Mouse (Mus musculus) hindbrain, embryonic 13.5 days (tissue): ENCODE measurements around the gene Cpsf6. TPM values are rescaled to one million over a fixed set of nuclear protein-coding genes. Genes with fewer than 3 reads are reported as not detected.

ENCODE experiments used
- ATAC-seq: fragments of 200-750 bp; cut with Nextera tagmentation; 2 replicates; pipeline ENCODE4 v1.8.0; 2017; ENCODE audit warnings: moderate TSS enrichment; ENCODE audit not compliant: low FRiP score
- H3K27ac ChIP-seq: fragments of 300-500 bp; sonication (generic); 2 replicates; pipeline ENCODE4 v1.5.1; 2015; ENCODE audit warnings: inconsistent platforms, mild to moderate bottlenecking, moderate library complexity
- H3K27me3 ChIP-seq: fragments of 300-500 bp; sonication (generic); 2 replicates; pipeline ENCODE4 v1.6.1; 2015; ENCODE audit warnings: mild to moderate bottlenecking, inconsistent platforms
- H3K36me3 ChIP-seq: fragments of 300-500 bp; sonication (generic); 2 replicates; pipeline ENCODE4 v1.6.1; 2015; ENCODE audit warnings: mild to moderate bottlenecking, inconsistent platforms
- H3K4me1 ChIP-seq: fragments of 300-500 bp; sonication (generic); replicated peaks from 2 replicates; pipeline ENCODE4 v1.6.1; 2015; ENCODE audit warnings: inconsistent platforms
- H3K4me2 ChIP-seq: fragments of 300-500 bp; sonication (generic); 2 replicates; pipeline ENCODE4 v1.6.1; 2015; ENCODE audit warnings: inconsistent platforms, mild to moderate bottlenecking, moderate library complexity
- H3K4me3 ChIP-seq: fragments of 300-500 bp; sonication (generic); 2 replicates; pipeline ENCODE4 v1.5.1; 2015; ENCODE audit warnings: mild to moderate bottlenecking, inconsistent platforms
- H3K9ac ChIP-seq: fragments of 300-500 bp; sonication (generic); 2 replicates; pipeline ENCODE4 v1.6.1; 2015; ENCODE audit warnings: mild to moderate bottlenecking, inconsistent platforms
- H3K9me3 ChIP-seq: fragments of 300-500 bp; sonication (generic); 2 replicates; pipeline ENCODE4 v1.6.1; 2016; ENCODE audit warnings: inconsistent platforms
- WGBS: fragments of 180-500 bp; shearing (Covaris S2); methylation state at CpG from one replicate; pipeline ENCODE4 v1.1.7; 2015; 5-methylcytosine and 5-hydroxymethylcytosine counted together
- polyA plus RNA-seq: library from polyadenylated mRNA; unstranded; fragments of >200 nt; fragmentation: Nextera tagmentation; extraction: Ambion mirVana; gene quantifications from 2 replicates; pipeline ENCODE4 v1.2.1, GENCODE M21; 2015

Gene Cpsf6
- polyA plus RNA-seq, 1 experiment from 2014 or later = 179 TPM

DNA sequence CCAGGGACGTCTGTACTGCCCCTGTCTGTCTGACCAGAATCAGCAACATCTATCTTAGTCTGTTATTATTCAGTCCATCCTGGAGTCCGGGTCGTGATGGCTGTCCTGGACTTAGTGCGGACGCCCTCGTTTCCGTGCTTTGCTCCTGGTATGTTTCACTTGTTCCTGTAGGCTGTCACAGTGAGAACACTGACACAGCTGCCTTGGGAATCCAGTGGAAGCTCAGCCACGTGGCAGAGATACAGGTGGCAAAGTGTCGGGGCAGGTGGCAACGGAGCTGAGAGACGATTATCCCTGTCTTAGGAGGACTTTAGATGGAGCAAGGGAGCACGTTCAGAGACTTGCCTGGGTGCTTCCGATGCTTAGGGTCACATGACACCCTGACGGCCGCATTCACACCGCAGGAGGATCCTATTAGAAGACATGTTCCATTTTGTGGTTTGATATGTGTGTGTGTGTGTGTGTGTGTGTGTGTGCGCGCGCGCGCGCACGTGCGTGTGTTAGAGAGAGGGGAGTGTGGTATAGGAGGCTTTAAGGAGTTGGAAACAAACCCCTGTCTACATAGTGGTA, 38.9 kb upstream of the Cpsf6 start:
- Histone ChIP-seq H3K36me3 (no peaks in the 10 kb centered on the region), H3K27ac (peak overlapping the region; percentile 72; the same call in 1 of the 2 replicates), H3K27me3 (0 out of 2 replicates have a peak, but pooled peaks cover 4% of the 10 kb centered on the region), H3K4me3 (peak overlapping the region; percentile 28), H3K4me2 (peak overlapping the region; percentile 57), H3K9me3 (no peaks in the 10 kb centered on the region), H3K4me1 (peaks cover 28% of the 10 kb centered on the region), H3K9ac (peak overlapping the region; percentile 35; the same call in 1 of the 2 replicates)
- WGBS = 51% methylated on average over 24 of the region's 24 CpGs
- ATAC-seq = peak; percentile 30; the same call in 1 of the 2 replicates

DNA sequence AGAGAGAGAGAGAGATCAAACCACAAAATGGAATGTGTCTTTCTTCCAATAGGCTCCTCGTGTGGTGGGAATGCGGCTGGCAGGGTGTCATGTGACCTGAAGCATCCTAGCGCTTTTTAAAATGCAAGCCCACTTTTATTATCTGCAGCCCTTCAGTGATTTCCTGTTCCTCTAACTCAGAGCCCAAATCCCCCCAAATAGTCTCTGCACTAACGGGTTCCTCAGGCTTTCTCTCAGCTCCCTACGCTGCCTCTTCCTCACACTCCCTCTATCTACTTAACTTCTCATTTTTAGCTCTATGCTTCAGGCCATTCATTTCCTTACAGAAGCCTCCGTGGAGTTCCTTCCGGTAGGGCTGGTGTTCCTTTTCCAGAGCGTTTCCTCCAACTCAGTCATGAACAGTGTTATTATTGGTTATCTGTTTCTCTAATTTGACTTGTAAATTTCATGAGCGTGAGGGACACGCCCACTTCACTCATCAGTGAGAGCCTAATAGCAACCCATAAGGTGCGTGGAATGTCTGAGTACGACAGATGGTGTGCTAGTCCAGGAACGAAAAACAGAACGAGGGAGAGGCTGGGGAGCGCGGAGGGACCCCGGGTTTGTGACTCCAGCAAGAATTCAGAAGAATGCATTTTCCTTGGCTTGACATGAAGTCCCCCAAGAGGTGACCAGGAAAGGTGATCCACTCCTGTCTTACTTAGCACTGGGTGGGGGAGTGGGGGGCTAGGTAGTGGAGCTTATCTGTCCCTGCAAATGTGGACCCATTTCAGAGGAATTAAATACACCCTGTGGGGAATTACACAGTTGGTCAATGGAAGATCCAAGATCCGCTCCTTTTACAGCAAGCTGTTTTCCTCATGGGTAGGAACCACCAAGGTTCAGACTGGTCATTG, 38.2 kb upstream of the Cpsf6 start:
- WGBS = 19% methylated on average over 18 of the region's 18 CpGs
- Histone ChIP-seq H3K9ac (peak overlapping the region; percentile 49; the same call in 1 of the 2 replicates), H3K36me3 (no peaks in the 10 kb centered on the region), H3K4me2 (peak overlapping the region; percentile 57), H3K4me3 (peak overlapping the region; percentile 28), H3K4me1 (peaks cover 34% of the 10 kb centered on the region), H3K27me3 (0 out of 2 replicates have a peak, but pooled peaks cover 4% of the 10 kb centered on the region), H3K27ac (peak overlapping the region; percentile 72), H3K9me3 (no peaks in the 10 kb centered on the region)
- peak; percentile 65 for ATAC-seq

DNA sequence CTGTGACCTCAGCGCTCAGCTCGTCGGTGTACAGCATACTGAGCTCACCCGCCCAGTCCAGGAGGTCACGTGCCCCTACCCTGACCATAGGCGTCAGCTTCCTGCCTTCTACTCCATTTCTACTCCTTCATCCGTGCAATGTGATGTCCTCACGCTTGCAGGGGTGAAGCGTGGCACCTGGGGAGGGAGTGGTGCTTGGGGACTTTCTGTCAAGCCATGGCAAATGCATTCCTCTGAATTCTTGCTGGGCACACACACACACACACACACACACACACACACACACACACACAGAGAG, 37.6 kb upstream of the Cpsf6 start:
- Histone ChIP-seq H3K27ac (peak overlapping the region; percentile 72), H3K4me2 (peak overlapping the region; percentile 57), H3K4me1 (peaks cover 34% of the 10 kb centered on the region), H3K9me3 (no peaks in the 10 kb centered on the region), H3K36me3 (no peaks in the 10 kb centered on the region), H3K9ac (peak overlapping the region; percentile 49), H3K4me3 (peak overlapping the region; percentile 28), H3K27me3 (0 out of 2 replicates have a peak, but pooled peaks cover 4% of the 10 kb centered on the region)
- ATAC-seq = peak; percentile 44; the same call in 1 of the 2 replicates
- WGBS = 53% methylated on average over 9 of the region's 9 CpGs

DNA sequence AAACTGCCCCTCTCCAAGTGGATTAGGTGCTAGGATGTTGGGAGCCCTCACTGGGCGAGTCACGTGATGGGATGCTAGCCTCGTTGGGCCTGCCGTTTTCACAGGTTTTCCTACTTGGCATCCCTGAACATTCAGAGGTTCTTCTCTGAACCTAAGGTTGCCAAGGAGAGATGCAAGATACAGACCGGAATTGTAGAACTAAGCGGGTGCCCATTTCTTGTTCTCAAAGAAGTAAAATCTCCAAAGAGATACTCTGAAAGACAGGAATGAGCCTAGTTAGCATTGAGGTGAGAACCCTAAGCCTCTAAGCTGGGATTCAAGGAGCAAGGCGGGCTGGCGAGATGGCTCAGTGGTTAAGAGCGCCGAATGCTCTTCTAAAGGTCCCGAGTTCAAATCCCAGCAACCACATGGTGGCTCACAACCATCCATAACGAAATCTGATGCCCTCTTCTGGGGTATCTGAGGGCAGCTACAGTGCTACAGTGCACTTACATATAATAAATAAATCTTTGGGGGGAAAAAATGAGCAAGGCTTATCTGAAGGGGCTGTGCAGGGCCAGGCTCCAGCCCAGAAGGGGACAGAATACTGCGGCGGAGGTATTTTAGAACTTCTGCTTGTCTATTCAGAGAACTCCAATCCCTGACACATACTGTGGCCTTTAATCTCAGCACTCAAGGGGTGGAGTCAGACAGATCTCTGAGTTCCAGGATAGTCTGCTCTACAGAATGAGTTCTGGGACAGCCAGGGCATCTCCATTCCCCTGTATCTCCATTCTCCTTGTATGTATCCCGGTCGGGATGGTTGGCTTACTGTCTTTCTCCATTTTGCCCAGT, 37.0 kb upstream of the Cpsf6 start:
- 90% methylated on average over 16 of the region's 16 CpGs for WGBS
- Histone ChIP-seq H3K4me3 (peak overlapping the region; percentile 28), H3K27me3 (0 out of 2 replicates have a peak, but pooled peaks cover 4% of the 10 kb centered on the region), H3K36me3 (no peaks in the 10 kb centered on the region), H3K27ac (peak overlapping the region; percentile 72), H3K9me3 (no peaks in the 10 kb centered on the region), H3K4me2 (peak overlapping the region; percentile 57), H3K9ac (peak overlapping the region; percentile 49), H3K4me1 (peaks cover 34% of the 10 kb centered on the region)
- ATAC-seq = peak; percentile 2; the same call in 1 of the 2 replicates

DNA sequence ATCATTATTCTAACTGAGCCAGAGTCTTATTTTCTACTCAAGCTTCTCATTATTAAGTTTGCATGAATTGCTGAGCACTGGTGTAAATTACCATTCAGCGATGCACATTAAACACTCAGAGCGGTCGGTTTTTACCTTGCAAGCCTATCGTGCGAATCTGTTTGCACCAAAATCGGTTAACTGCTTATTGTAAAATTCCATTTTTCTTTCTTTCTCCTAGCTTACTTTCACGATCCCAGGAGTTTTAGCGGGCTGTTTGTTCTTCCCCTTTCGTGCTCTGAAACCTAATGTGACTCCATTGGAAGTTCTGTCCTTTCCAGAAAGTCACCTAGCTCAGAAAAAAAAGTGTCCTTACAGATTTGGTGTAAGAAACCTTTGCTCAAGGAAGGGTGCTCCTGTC, 36.3 kb upstream of the Cpsf6 start:
- no peak overlapping the region for H3K4me2 ChIP-seq
- ATAC-seq = no peak
- H3K4me3 ChIP-seq = no peak overlapping the region
- H3K4me1 ChIP-seq = peaks cover 34% of the 10 kb centered on the region
- H3K9me3 ChIP-seq = no peaks in the 10 kb centered on the region
- no peaks in the 10 kb centered on the region for H3K27me3 ChIP-seq
- 84% methylated on average over 9 of the region's 9 CpGs for WGBS
- no peak overlapping the region for H3K9ac ChIP-seq
- no peaks in the 10 kb centered on the region for H3K36me3 ChIP-seq
- H3K27ac ChIP-seq = no peak overlapping the region

DNA sequence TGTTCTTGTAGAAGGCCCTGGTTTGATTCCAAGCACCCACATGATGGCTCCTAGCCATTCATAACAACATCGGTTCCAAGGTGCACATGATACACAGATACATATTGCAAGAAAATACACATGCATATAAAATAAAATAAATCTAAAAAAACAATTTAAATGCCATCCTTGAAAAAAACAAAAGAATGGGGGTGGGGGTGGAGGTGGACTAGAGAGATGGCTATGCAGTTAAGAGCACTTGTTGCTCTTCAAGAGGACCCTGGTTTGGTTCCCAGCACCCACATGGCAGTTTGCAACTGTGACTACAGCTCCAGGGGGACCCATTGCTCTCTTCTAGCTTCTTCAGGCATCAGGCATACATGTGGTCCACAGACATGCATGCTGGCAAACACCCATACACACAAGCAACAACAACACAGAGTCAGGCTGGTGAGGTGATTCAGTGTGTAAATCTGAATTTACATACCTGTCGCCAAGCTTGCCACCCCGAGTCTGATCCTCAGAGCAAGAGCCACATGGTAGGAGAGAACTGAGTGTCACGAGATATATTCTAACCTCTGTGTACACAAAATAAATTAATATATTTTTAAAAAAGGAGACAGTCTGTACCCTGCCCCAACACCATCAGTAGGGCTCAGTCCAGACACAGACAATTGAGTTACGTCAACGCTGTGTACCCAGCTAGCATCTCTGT, 35.7 kb upstream of the Cpsf6 start:
- no peaks in the 10 kb centered on the region for H3K27me3 ChIP-seq
- no peak for ATAC-seq
- no peak overlapping the region for H3K27ac ChIP-seq
- no peak overlapping the region for H3K9ac ChIP-seq
- no peaks in the 10 kb centered on the region for H3K36me3 ChIP-seq
- 90% methylated on average over 6 of the region's 6 CpGs for WGBS
- no peak overlapping the region for H3K4me2 ChIP-seq
- no peaks in the 10 kb centered on the region for H3K9me3 ChIP-seq
- H3K4me3 ChIP-seq = no peak overlapping the region
- peaks cover 34% of the 10 kb centered on the region for H3K4me1 ChIP-seq

DNA sequence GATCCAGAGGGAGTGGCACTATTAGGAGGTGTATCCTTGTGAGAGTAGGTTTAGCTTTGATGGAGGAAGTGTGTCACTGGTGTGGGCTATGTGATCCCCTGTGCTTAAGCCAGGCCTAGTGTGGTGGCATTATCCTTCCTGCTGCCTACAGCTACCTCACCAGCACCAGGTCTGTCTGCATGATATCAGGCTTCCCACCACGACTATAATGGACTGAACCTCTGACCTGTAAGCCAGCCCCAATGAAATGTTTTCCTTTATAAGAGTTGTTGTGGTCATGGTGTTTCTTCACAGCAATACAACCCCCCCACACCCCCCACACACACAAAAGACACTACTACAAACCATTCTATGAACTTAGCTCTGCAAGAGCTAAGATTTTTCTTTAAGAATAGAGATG, 34.9 kb upstream of the Cpsf6 start:
- 80% methylated on average over 1 of the region's 1 CpGs for WGBS
- Histone ChIP-seq H3K27me3 (no peaks in the 10 kb centered on the region), H3K36me3 (no peaks in the 10 kb centered on the region), H3K9ac (no peak overlapping the region), H3K4me1 (peaks cover 34% of the 10 kb centered on the region), H3K9me3 (no peaks in the 10 kb centered on the region), H3K27ac (no peak overlapping the region), H3K4me2 (no peak overlapping the region), H3K4me3 (no peak overlapping the region)
- ATAC-seq = no peak

DNA sequence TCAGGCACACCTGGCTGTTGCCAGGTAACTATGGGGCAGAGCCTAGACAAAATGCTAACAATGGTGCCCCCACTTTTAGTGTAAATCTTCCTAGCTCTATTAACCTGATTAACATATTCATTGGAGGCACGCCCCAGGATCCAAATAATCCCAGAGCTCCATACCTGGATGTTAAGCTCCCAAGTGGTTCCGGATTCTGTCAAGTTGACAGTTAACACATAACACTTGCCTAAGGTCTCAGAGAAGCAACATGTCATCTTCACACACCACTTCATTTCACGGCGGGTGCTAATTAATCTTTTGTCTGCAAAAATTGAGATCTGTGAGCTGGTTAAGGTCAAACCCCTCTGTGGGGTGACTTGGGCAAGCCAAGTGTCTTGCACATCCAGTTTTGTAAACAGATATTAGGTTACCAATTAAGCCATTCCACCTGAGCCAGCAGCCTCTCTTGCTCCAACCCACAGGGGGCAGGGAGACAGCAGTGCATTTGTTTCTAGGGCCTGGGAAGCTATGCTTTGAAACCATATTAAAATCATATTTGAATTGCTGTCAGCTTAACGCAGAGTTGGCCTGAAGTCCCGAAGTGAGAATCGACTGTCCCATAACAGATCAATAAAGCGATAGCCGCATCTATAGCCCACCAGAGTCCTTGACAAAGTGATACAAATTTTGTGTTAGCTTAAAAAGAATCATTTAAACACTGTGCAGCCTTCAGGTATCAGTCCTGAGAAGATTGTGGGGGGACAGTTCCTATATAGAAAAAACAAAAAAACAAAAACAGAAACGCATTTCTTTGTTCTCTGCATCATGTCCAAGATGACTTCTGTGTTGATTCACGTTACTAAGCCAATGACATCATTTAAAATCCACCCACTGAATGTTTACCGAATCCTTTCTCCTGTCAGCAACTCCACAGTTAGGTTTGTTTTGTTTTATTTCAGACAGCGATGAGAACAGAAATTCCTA, 34.0 kb upstream of the Cpsf6 start:
- no peak for ATAC-seq
- H3K36me3 ChIP-seq = no peaks in the 10 kb centered on the region
- no peak overlapping the region for H3K4me3 ChIP-seq
- H3K9ac ChIP-seq = no peak overlapping the region
- no peaks in the 10 kb centered on the region for H3K9me3 ChIP-seq
- no peak overlapping the region for H3K4me2 ChIP-seq
- peaks cover 33% of the 10 kb centered on the region for H3K4me1 ChIP-seq
- WGBS = 68% methylated on average over 13 of the region's 13 CpGs
- no peaks in the 10 kb centered on the region for H3K27me3 ChIP-seq
- no peak overlapping the region; the same call in 1 of the 2 replicates for H3K27ac ChIP-seq

DNA sequence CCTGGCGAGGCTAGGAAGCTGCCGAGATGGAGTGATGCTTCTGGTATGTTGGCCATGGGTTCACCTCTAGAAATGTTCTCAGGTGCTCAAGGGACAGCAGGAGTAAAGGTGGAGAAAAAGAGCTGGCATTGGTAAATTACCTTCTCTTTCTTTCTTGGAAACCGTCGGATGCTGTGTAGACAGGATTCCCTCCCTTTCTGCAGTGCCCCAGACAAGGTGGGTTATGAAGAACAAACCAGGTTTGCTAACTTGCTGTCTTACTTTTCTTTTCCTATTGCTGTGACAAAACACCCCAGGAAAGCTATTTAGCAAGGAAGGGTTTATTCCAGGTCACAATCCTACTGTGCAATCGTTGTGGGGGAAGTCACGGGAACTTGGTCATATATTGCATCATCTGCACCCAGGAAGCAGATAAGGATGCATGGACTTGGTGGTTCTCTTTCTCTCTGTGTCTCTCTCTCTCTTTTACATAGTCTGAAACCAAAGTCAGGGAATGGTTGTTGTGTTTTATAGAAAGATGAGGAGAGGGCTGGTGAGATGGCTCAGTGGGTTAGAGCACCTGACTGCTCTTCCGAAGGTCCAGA, 32.8 kb upstream of the Cpsf6 start:
- Histone ChIP-seq H3K9me3 (no peaks in the 10 kb centered on the region), H3K27me3 (no peaks in the 10 kb centered on the region), H3K4me3 (no peak overlapping the region), H3K9ac (no peak overlapping the region), H3K4me1 (peaks cover 20% of the 10 kb centered on the region), H3K4me2 (no peak overlapping the region), H3K36me3 (no peaks in the 10 kb centered on the region), H3K27ac (no peak overlapping the region)
- WGBS = 87% methylated on average over 7 of the region's 7 CpGs
- no peak for ATAC-seq

DNA sequence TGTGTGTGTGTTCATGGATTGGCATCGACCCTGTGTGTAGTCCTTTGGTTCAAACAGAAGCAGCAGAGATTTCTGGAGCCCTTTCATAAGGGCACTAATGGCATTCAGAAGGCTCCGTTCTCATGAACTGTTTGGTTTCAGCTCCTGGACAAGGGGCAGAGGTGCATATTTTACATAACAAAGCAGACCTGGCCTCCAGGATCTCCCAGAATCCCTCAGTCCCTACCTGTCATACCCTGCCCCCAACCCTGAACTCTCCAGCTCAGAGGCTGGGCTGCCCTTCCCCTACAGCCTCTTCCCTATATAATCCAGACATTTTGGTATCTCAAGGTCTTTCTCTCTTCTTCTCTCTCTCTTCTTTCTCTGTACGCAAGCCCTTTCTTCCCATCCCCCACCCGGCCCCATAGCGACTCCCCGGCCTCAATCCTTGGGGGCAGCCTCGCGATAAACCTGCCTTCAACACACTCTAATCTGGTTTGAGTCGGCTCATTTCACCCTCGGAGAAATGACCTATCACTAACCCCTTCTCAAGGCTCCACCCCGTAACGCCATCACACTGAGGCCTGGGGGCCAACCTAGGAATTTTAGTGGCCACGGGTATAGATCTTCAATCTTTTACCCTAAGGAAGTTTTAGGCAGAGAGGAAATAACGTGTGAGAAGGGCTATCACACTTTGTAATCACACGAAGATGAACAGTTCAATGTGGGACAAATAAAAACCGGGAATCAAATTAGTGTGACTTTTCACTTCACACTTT, 32.1 kb upstream of the Cpsf6 start:
- 32% methylated on average over 16 of the region's 16 CpGs for WGBS

More for the DNA sequence above, 32.1 kb upstream of the Cpsf6 start:
- Histone ChIP-seq H3K36me3 (no peaks in the 10 kb centered on the region), H3K9ac (no peak overlapping the region), H3K27ac (no peak overlapping the region), H3K27me3 (no peaks in the 10 kb centered on the region), H3K9me3 (no peaks in the 10 kb centered on the region), H3K4me1 (peaks cover 13% of the 10 kb centered on the region), H3K4me3 (no peak overlapping the region), H3K4me2 (no peak overlapping the region)
- no peak for ATAC-seq
